Mouse (Mus musculus) neutrophil, adult 83 days (primary cell): ENCODE measurements around the gene Oxnad1. TPM values are rescaled to one million over a fixed set of nuclear protein-coding genes. Genes with fewer than 3 reads are reported as not detected.

Experiments used
- total RNA-seq, 2 experiments: library from RNA; stranded (reverse); gene quantifications; one replicate each; pipeline ENCODE4 v1.2.4; 2023

Oxnad1 gene
- 1 to 10 TPM; 5.5 to 8.8 TPM for total RNA-seq

DNA sequence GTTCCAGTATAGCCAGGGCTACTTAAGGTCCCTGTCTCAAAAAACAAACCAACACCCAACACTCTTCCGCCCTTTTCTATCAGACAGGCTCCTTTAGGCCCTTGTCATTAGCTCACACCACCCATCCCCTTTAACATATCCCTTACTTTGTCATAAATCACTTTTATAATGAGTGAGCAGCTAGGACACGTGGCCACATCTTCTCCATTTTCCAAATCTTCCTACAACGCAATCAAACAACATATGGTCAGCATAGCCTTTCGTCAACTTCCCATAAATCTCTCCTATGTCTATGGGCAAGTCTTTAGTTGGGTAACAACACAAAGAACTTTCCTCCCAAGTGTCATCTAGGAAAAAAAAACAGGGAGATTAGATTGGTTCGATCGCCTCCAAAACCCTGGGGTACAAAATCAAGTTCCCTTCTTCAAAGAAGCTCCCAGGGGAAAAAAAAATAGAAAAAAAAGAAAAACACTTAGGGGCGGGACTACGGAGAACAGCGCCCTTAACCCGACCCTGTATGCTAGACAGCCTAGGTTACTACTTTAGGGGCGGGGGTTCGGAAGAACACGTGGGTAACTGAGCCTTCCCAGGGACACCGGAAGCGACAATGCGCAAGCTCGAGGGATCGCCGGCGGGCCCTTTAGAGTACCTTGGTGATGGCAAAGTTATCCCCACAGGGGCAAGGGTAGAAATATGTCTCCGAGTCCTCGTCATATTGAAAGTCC is at the start of gene Oxnad1:
Oxnad1 (plus strand) TSS at position 614 of the 725 bp plus-strand sequence.

DNA sequence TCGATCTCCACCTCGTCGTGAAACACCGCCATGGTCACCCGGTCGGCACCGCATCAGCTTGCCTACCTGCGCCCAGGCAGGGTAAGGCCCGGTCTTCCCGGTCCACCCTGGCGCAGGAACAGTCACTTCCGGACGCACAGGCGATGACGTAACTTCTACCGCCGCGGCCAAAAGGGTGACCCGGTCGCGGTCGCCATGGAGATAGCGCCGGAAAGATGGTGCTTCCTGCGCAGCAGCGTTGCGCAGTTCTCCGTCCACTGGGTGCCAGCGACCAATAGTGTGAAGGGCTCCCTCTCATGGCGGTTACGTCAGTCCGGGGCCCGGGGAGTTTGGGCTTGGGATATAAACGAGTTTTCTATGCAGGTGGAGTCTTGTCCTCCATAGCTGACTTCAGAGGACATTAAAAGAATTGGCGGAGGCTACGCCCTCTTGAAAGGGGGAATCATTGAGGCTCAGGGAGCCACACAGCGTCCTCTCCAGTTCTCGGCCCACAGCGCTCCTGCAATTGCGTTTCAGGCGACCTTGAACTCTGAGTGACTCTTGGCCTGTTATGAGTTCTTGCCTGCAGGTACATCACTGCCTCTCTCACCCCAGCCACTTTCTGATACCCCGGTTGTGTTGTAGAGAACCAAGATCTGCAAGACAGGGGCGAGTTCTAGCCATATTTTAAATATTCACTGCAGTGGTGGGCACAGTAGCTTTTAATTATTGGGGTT is 470 bp downstream of the Oxnad1 start, which contains the start of gene Dph3:
Dph3 (minus strand) TSS at position 244 of the 716 bp plus-strand sequence.

DNA sequence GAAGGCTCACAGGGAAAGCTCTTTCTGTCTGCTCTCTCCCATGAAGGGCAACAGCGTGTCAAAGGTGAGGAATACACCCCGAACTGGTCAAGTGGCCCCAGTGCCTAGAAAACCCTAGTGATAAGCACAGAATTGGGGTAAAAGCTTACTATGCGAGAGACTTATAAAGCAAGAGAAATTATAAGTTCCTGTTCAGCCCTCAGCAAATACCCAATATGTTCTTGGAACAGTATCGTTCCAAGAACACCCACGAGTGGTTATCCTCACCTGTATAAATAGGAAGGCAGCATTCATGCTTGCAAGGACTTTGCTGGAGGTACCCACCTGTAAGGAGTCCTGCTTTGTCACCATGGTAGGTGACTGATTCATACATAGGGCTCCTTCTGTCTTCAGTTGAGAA is 56.5 kb downstream of the Oxnad1 start, which contains the start of gene Msmb:
Msmb (plus strand) TSS at position 301 of the 400 bp plus-strand sequence.

Other genes starting within 250 kb of the Oxnad1 start
- gene Galnt15, start 56.4 kb upstream of the Oxnad1 start, total RNA-seq = not detected
- gene Dph3, start 355 bp downstream of the Oxnad1 start, total RNA-seq = 10 to 100 TPM; 68.3 to 74.1 TPM
- not detected for gene Msmb, start 56.6 kb downstream of the Oxnad1 start, total RNA-seq
- gene Ncoa4, start 74.5 kb downstream of the Oxnad1 start, total RNA-seq = 100 to 1,000 TPM; 177 to 186 TPM
- 10 to 100 TPM; 36.5 to 61.3 TPM for gene Timm23, start 116.5 kb downstream of the Oxnad1 start, total RNA-seq
- 10 to 100 TPM; 30.9 to 40.2 TPM for gene Parg, start 116.6 kb downstream of the Oxnad1 start, total RNA-seq
- gene Ogdhl, start 236.6 kb downstream of the Oxnad1 start, total RNA-seq = not detected